Mouse (Mus musculus) kidney, postnatal 14 days (tissue): ENCODE data around the gene Lss.

ENCODE experiments used
- DNase-seq: peaks from one replicate; pipeline ENCODE4 v3.0.0; 2022; ENCODE audit warnings: mixed read lengths

Lss gene

DNA sequence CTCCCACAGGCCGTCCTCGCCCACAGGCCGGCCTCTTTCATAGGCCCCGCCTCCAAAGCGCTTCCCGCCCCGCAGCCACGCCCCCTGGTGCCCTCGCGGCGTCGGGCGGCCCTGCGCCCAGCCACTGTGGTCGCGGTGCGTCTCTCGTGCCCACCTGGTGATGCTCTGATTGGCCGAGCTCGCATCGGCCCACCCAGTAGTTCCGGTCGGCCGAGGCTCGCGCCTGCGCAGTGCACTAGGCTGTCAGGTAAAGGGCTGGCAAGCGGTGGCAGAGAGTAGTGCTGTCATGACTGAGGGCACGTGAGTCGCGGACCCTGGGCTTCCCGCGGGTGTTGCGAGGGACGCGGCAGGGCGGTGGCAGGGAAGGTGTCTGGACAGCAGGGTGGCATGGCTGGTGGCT, at the start of gene Lss:
TSS of gene Lss (plus strand) at position 214 of the 400 bp plus-strand sequence.
- peak; percentile 97 for DNase-seq

DNA sequence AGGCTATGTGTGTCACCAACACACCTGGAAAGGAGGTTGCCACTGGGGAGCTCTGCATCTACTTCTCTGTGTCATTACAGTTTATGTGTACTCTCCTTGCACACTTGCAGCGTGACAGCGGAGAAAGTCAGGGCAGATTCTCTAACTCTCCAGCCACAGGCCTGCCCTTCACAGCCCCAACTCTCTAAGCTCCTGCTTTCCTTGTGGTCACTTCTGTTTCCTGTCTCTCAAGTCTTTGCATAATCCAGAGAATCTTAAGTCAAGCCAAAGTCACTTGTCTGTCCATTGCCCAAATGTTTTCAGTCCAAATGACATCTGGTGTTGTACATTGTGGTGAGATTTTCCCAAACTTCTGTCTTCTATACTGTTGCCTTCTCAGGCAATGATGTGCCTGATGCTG, 45.1 kb upstream of the Lss start:
- no peak for DNase-seq

DNA sequence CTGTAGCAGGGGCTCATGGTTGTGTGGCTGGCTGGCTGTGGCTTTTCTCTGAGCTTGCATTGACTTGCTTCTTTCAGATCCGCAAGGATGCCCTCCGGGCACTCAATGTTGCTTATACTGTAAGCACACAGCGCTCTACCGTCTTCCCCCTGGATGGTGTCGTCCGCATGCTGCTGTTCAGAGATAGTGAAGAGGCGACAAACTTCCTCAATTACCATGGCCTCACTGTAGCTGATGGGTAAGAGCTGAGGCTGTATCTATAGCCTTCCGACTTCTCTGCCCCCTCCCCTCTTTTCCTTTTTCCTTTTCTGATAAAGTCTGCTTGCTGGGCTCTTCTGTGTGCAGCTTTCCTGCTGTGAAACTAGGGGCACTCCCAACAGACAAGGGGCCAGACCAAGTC, 43.1 kb upstream of the Lss start:
- no peak for DNase-seq

DNA sequence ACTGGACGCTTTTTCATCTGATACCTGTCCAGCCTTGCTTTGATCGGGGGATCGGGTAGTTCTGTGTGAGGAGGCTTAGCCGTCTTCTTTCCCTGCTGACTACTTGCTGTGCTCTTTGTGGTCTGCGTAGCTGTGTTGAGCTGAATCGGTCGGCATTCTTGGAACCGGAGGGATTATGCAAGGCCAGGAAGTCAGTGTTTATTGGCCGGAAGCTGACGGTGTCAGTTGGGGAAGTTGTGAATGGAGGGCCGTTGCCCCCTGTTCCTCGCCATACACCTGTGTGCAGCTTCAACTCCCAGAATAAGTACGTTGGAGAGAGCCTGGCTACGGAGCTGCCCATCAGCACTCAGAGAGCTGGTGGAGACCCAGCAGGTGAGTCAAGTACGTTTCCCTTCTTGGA, 42.2 kb upstream of the Lss start:
- no peak for DNase-seq

DNA sequence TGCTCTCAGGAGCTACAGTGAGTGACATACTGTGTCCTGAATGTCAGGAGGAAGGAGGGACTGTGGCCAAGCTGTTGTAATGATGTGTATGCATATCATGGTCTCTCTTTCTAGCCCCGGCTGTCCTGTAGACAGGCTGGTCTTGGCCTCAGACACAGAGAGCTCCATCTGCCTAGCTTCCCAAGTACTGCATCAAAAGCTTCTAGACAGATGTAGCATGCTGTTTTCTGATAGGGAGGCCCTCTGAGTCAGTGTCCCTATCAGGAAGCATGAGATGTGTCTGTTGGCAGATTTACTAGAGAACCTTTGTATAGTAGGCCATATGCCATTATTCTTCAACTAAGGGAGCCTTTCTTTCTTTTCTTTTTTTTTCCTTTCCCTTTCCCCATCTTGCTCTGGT, 37.9 kb upstream of the Lss start:
- DNase-seq: no peak

DNA sequence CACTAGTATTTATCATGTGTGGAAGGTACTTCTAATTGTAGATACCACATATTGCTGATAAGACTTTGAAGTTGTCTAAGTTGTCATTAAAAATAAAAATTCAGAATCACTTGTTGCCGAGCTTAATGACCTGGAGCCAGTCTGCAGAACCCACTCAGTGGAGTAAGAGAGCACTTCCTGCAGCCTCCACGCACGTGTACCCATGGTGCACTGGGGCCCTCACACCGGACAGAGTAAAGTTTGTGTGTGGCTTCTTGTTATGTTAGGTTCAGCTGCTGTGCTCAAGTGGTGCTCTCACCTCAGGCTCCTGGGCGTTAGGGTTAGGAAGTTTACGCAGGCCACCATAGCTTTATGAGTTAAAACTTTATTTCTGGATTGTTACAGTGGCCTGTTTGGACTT, 35.9 kb upstream of the Lss start:
- no peak for DNase-seq

DNA sequence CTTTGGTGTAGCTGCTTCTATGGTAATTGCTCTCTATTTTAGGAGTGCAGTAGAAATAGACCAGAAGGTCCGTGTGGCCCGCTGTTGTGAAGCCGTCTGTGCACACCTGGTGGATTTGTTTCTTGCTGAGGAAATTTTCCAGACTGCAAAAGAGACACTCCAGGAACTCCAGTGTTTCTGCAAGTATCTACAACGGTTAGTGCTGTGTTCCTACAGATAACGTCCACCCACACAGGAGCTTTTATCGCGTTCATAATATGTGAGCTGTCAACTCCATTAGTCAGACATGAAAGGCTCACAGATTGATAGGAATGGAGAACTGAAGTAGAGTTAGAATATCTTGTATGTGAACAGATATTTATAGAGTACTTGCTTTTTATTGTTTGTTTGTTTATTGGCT, 35.0 kb upstream of the Lss start:
- DNase-seq: no peak

DNA sequence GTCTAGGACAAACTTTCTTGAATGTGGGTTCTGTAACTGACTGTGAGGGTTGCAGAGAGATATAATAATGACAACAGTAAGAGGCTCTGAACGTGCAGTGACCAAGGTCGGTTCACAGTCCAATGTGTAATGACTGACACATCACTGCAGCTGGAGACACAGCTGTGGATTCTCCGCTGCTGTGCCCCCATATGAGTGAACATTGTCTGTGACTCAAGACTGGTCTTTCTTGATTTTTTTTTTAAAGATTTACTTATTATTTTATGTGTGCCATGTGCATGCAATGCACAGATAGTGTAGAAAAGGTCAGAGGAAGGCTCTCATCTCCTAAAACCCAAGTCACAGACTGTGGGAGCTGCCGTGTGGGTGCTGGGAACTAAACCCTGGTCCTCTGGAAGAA, 33.9 kb upstream of the Lss start:
- no peak for DNase-seq

DNA sequence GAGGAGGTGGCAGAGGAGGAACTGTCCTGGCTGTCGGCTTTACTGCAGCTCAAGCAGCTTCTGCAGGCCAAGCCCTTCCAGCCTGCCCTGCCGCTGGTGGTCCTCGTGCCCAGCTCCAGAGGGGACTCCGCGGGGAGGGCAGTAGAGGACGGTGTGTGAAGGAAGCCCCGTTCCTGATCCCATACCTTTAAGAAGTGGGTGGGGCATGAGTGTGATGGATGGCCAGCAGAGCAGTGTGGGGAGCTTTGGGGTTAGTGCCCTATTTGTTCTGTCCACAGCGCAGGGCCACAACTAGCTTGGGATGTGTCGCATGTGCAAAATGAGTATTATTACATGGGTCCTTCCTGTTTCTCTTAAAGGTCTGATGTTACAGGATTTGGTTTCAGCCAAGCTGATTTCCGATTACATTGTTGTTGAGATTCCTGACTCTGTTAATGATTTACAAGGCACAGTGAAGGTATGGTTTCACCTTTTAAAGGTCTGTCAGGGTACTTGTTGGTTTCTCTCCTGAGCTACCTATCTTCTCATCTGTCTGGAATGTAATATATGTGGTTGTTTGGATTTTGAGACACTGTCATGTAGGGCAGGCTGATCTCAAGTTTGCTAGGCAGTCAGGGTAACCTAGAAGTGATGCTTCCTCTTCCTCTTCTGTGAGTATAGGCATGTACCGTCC, 27.0 kb upstream of the Lss start:
- DNase-seq: no peak

DNA sequence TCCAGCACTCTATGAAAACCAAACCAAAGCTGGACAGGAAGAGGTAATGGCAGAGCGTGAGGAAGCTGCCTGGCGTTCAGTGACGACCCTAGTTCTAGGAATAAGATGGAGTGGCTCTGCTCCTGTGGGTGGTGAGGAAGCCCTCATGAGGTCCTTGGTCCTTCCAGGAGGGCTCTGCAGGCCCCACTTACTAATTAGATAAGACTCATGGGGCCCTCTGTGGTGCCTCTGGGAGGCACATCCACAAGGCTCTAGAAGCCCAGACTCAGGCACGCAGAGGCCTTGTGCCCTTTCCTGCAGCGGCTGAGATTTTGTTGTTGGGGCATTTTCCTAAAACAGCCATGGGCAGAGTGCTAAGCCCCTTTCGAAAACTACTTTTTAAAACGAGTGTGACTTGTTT, 25.5 kb upstream of the Lss start:
- no peak for DNase-seq

DNA sequence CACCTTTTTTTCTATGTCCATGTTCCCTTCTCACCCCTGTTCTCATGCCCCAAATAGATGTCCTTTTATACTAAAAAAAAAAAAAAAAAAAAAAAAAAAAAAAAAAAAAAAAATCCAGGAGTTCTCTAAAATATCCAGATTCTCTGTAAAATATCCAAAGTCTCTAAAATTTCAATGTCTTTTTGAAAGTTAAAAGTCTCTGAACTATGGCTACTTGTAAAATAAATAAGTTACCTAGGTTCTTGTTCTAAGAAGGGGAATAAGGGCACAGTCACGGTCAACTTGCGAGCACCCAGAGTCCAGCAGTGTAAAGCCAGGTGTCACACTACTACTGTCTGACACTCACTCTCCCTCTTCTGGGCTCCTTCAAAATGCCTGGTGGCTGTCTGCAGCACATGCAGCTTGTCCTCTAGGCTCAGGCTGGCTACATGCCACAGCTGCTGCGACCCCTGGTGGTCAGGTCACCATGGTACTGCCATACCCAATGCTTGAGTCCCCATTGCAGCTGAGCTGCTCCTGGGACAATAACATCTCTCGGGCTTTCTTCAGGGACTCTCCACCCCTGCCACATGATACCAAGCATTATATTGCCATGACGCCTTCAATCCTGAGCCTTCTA, 18.3 kb upstream of the Lss start:
- DNase-seq: peak; percentile 77

DNA sequence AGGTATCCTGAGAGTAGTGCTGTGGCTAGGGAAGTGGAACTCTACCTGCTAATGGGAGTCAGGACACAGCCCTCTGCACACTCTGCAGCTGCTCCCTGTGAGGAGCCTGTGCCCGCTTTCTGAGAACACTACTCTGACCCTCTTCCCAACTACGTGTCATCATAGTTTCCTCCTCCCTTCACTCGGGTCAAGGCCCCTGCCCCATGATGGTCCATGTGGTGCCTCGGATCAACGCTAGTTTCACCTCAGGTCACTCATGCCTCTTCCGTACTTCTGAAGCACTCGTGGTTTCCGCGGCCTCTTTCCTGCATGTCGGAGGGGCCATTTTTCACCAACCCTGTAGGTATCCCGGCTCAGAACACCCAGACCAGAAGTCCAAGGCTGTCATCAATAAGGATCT, 466 bp upstream of the Lss start:
- no peak for DNase-seq

DNA sequence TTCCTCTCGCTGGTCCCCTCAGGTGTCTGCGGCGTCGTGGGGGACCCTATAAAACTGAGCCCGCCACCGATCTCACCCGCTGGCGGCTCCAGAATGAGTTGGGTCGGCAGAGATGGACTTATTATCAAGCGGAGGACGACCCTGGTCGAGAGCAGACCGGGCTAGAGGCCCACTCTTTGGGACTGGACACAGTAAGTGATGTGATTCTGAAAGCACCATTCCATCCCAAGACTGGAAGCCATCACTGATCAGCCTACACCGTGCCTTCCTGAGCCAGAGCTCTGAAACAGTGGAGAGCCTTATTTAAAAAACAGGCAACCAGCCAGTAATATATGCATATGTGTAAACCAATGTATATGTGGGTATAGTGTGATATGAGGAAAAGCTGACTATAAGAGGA, 440 bp downstream of the Lss start:
- DNase-seq: no peak

DNA sequence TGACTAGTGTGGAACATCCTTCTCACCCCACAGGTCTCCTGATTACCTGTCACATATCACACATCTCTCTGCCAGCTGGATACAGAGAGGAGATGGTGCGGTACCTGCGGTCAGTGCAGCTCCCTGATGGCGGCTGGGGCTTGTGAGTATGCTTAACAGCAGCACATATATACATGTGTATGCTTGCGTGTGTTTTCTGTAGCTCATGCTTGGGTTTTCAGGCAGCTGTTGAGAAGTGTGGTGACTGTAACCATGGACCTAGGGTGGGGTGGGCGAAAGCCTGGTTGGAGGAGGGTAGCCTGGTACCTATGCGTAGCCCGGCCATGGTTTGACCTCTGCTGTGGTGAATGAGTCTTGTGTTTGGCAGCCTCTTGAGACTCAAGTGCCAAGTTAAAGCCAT, 4.1 kb downstream of the Lss start:
- no peak for DNase-seq

DNA sequence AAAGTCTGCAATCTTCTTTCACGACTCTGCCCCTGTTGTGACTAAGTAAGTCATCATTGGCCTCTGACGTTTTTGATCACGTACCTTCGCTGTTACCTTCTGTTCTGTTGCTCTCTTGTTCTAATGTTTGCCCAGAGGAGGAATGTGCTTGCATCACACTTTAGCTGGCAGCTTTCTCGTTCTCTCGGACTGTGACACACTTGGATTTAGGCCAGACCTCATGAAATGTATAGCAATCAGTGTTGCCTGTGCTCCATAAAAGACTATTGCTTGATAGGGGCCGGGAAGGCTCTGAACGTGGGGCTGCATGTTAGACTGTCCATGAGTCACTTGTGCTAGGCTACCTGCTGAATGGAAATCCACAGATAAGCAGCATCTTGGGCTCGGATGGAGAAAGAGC, 6.2 kb downstream of the Lss start:
- DNase-seq: peak; percentile 40

DNA sequence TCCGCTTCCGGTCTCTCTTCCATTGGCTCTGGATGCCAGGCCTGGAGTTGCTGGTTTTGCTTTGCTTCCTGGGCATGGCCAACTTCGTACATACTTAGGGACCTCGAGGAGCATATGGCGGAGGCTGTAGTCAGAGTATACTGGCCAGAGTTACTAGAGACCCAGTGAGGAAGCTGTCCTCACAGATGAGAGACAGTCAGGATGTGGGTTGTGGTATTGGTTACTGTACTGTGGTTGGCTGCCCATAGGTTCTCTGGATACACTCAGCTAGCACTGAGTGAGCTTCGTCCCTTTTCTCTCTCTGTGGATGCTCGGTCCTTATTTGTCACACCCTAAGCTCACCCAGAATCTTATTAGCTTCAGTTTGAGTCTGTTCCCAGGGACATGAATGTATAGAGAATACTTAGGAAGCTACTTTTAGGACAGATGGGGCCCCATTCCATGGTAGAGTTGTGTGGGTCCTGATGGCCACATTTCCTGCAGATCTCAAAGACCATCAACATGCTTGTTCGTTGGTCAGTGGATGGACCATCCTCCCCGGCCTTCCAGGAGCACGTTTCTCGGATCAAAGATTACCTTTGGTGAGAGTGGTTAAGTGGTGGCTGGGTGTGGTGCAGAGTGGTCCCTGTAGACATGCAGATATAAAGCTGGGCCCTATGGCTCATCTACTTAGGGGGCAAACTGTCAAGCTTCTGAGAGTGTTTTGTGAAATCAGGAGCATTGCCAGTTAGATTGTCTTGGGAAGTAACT, 10.1 kb downstream of the Lss start:
- no peak for DNase-seq

DNA sequence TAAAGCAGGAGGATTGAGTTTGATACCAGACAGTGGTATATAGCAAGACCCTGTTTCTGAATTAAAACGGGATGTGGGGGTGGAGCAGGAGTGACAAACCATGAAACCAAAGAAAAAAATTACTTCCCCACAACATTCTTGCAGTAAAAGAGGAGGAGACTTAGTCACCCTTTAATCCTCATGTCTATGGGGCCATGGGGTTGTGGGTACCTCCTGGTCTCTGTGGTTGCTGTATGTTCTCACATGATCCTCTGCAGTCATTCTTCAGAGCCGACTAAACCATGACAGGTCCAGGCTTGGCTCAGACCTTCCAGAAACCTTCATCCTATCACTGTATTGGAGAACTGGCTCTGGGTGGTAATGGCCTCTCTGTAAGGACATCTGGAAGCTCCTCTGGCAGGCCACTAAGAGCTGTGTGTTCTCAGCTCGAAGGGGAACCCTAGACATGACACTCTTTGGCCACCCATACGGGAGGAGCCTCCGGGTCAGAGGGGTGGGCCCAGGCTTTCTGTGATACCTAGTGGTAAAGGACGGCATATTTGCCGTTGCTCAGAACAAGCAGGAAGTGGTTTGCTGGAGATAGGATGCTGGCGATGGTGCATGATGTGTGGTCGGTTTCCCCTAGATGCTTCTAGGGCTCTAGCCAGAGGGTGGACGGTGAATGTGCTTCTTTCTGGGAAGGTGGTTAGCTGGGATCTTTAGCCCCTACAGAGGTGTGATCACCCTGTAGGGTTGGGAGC, 11.4 kb downstream of the Lss start:
- DNase-seq: no peak

DNA sequence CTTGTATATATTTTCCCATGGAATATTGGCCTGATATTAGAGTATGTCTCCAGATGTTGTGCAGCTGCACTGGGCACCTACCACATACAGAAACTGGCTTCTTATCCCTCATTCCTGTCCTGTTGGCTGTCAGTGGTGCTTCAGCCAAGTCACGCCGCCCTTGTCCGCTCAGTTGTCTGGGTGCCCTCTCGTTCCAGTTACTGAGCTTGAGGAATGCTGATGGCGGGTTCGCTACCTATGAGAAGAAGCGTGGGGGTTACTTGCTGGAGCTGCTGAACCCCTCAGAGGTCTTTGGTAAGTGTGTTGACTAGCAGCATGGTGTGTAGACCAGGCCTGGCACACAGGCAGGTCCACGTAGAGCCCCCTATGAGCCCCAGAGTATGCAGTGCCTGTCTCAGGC, 15.2 kb downstream of the Lss start:
- peak; percentile 56 for DNase-seq

DNA sequence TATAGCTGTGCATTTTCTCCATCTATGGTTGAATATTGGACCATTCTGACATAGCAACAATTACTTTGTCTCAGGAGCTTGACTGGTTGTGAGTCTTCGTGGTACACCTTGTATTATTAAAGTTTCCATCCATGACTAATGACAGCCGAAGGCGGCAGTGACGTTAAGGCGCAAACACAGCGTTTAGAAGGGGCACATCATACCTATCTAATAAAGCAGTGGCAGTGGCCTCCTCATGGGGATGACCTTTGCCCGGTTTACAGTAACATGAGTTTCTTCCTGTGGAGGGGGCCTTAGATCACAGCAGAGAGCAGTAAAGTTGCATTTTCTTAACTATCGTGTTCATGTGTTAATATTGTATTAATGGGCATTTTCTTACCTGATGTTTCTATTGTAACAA, 16.8 kb downstream of the Lss start:
- DNase-seq: no peak

DNA sequence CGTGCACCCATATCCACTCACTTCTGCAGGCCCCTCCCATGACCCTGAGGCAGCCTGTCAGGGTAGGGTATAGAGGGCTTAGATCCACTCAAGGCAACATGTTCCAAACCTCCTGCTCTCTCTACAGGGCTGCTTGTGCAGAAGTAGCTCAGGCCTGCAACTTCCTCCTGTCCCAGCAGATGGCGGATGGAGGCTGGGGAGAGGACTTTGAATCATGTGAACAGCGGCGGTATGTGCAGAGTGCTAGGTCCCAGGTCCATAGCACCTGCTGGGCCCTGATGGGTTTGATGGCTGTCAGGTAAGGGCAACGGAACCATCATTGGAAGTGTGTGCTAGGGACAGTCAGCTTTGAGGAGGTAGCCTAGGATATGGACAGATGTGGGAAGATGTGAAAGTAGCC, 19.1 kb downstream of the Lss start:
- no peak for DNase-seq

DNA sequence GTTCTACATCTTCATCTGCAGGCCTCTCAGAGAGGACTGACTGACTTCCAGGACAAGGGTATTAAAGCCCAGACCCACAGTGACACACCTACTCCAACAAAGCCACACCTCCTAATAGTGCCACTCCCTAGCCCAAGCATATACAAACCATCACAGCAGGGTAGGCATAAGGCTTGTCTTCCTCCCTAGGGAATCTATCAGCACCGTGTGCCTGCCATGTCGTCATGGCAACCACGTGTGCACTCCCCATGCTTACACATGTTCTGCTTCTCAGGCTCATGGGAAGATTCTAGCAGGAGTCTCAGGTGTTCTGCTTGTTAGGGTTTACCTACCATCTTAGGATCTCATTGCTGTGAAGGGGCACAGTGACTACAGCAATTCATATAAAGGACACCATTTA, 20.2 kb downstream of the Lss start:
- no peak for DNase-seq

DNA sequence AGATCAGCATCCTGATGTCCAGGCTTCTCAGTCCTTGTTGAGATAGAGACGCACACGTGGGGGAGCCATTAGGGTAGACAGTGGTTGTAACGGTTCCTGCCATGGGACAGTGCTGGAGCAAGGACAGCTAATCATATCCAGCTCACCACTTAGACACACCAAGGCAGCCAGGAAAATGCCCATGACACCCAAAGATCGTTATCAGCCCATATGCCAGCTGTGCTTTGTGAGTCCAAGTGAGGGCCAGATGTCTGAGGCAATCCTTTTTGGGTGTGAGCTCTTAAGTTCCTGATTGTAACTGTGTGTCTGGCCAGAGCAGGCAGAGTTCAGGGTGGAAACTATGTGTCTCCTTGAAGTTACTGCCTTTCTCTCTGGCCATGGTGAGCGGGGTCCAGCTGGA, 22.7 kb downstream of the Lss start:
- DNase-seq: no peak

DNA sequence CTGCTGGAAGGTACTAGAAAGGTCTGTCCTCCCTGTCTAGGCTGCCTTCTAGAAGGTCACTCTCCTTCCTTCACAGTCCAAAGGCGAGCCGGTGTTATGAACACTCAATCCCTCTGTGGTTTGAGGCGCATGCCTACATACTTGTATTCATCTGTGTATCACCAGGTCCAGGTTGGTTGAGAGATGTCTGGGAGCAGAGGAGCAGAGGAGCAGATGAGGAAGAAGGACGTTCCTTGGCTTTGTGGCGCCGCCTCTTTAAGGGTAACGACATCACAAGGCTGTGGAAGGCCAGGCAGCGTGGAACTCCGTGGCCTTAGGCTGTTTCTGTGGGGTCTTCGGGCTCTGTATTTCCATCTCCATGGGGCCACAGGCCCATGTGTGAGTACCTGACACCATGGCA, 30.6 kb downstream of the Lss start, which contains the start of gene Spatc1l:
TSS of gene Spatc1l (plus strand) at position 301 of the 400 bp plus-strand sequence.
- DNase-seq: no peak
